Comparison of ENCODE assay signal across 22 mouse cellular contexts in genomic region chr11:67983564-67983963, GRCm38 (mm10). TPM values are rescaled to one million over a fixed set of nuclear protein-coding genes. Genes with fewer than 3 reads are reported as not detected.
DNase-seq lines count a peak whose midpoint lies in the region; ATAC-seq and TF ChIP-seq lines count a peak whose summit lies in the region.
"Had no signal": no experiment of that assay in that cellular context is flagged by ENCODE, and none has a peak within 500 bp of the region (broad histone marks: within the 10 kb centered on the region; RNA-seq: fewer than 3 reads in every experiment).

No protein-coding gene starts in this region.

- H3K27ac ChIP-seq in kidney, embryonic 14.5 days (ENCODE audit: low read depth, low read length) = no peak overlapping the region
- H3K27ac ChIP-seq in kidney, adult 2 months (ENCODE audit: insufficient read depth, low read depth, low read length) = no peak overlapping the region
- 0 out of 2 replicates have a peak overlapping the region, but pooled peaks have one; percentile 7 for H3K27ac ChIP-seq in kidney, embryonic 16.5 days (ENCODE audit: low read length)
- H3K27ac ChIP-seq: embryonic facial prominence, embryonic 13.5 days; embryonic facial prominence, embryonic 15.5 days; forebrain, embryonic 10.5 days; forebrain, embryonic 12.5 days had no signal

- H3K36me3 ChIP-seq in kidney, embryonic 14.5 days (ENCODE audit: control insufficient read depth, insufficient read depth, low read length) = peaks cover 2% of the 10 kb centered on the region; the same call in 1 of the 2 replicates
- H3K36me3 ChIP-seq in kidney, adult 2 months (ENCODE audit: control insufficient read depth, insufficient read depth, low read length) = no peaks in the 10 kb centered on the region; the same call in 1 of the 2 replicates
- peaks cover 3% of the 10 kb centered on the region; the same call in 1 of the 2 replicates for H3K36me3 ChIP-seq in kidney, embryonic 16.5 days (ENCODE audit: insufficient read depth, low read length)
- H3K36me3 ChIP-seq: embryonic facial prominence, embryonic 15.5 days; forebrain, embryonic 10.5 days had no signal

- peak; percentile 57; the same call in 1 of the 2 replicates for ATAC-seq in kidney, embryonic 14.5 days (ENCODE audit: low FRiP score, low TSS enrichment)
- ATAC-seq in kidney, embryonic 16.5 days (ENCODE audit: low FRiP score, low TSS enrichment) = peak; percentile 51; the same call in 1 of the 2 replicates
- ATAC-seq: forebrain, embryonic 14.5 days; forebrain, embryonic 16.5 days had no signal

- H3K9me3 ChIP-seq in kidney, embryonic 14.5 days (ENCODE audit: control insufficient read depth, low read length) = no peaks in the 10 kb centered on the region
- H3K9me3 ChIP-seq in kidney, embryonic 16.5 days (ENCODE audit: low read length) = no peaks in the 10 kb centered on the region
- H3K9me3 ChIP-seq: embryonic facial prominence, embryonic 13.5 days; embryonic facial prominence, embryonic 15.5 days; forebrain, embryonic 10.5 days; forebrain, embryonic 12.5 days had no signal

- TF ChIP-seq POLR2A in kidney, adult 2 months (IDR thresholded peaks at IDR 0.05; ENCODE audit: low read depth, low read length) = no peak

- H3K4me2 ChIP-seq in kidney, embryonic 14.5 days (replicated peaks; ENCODE audit: low read depth, low read length) = no peak overlapping the region
- H3K4me2 ChIP-seq in kidney, embryonic 16.5 days (replicated peaks; ENCODE audit: low read depth, low read length) = no peak overlapping the region
- H3K4me2 ChIP-seq: embryonic facial prominence, embryonic 13.5 days; embryonic facial prominence, embryonic 15.5 days; forebrain, embryonic 12.5 days had no signal

- no peak overlapping the region for H3K4me3 ChIP-seq in kidney, embryonic 14.5 days (ENCODE audit: low read length)
- H3K4me3 ChIP-seq in kidney, adult 2 months (ENCODE audit: insufficient read depth, low read depth, low read length) = no peak overlapping the region
- no peak overlapping the region for H3K4me3 ChIP-seq in kidney, embryonic 16.5 days (ENCODE audit: low read length)
- H3K4me3 ChIP-seq: embryonic facial prominence, embryonic 13.5 days; embryonic facial prominence, embryonic 15.5 days; erythroblast, embryonic 14.5 days; forebrain, embryonic 10.5 days; forebrain, embryonic 12.5 days had no signal

- no peak overlapping the region for H3K9ac ChIP-seq in kidney, embryonic 14.5 days (ENCODE audit: low read depth, low read length)
- H3K9ac ChIP-seq in kidney, embryonic 16.5 days (replicated peaks; ENCODE audit: low read length) = no peak overlapping the region
- H3K9ac ChIP-seq: embryonic facial prominence, embryonic 13.5 days; embryonic facial prominence, embryonic 15.5 days; forebrain, embryonic 12.5 days had no signal

- no peaks in the 10 kb centered on the region for H3K27me3 ChIP-seq in kidney, embryonic 14.5 days (ENCODE audit: control insufficient read depth, insufficient read depth, low read length)
- no peaks in the 10 kb centered on the region for H3K27me3 ChIP-seq in kidney, adult 2 months (replicated peaks; ENCODE audit: control insufficient read depth, insufficient read depth, low read length)
- no peaks in the 10 kb centered on the region for H3K27me3 ChIP-seq in kidney, embryonic 16.5 days (ENCODE audit: insufficient read depth, low read length)
- H3K27me3 ChIP-seq: embryonic facial prominence, embryonic 13.5 days; embryonic facial prominence, embryonic 15.5 days; forebrain, embryonic 12.5 days had no signal

- DNase-seq in kidney, adult 2 months = no peak
- DNase-seq in kidney, postnatal 25 days = no peak
- DNase-seq: adrenal gland, adult 2 months; adrenal gland, postnatal 10 days; adrenal gland, postnatal 25 days; cerebellum, adult 11 months; cerebellum, adult 18-20 months; cerebellum, adult 8-10 months; cerebellum, adult 9-11 months; cerebellum, postnatal 14 days; cerebellum, postnatal 36 days; embryo, embryonic 11 days had no signal

- TF ChIP-seq CTCF in kidney, adult 2 months (conservative IDR thresholded peaks at IDR 0.05; ENCODE audit: insufficient read depth, insufficient read length, low read depth, low read length) = no peak

- no peaks in the 10 kb centered on the region for H3K4me1 ChIP-seq in kidney, embryonic 14.5 days (ENCODE audit: control insufficient read depth, insufficient read depth, low read length)
- no peaks in the 10 kb centered on the region for H3K4me1 ChIP-seq in kidney, adult 2 months (ENCODE audit: control insufficient read depth, insufficient read depth, low read length)
- H3K4me1 ChIP-seq in kidney, embryonic 16.5 days (ENCODE audit: insufficient read depth, low read length) = peaks cover 6% of the 10 kb centered on the region; the same call in 1 of the 2 replicates
- H3K4me1 ChIP-seq: embryonic facial prominence, embryonic 13.5 days; embryonic facial prominence, embryonic 15.5 days had no signal

- WGBS in kidney, embryonic 14.5 days = 46% methylated on average over 6 of the region's 6 CpGs
- 59% methylated on average over 6 of the region's 6 CpGs for WGBS in kidney, adult 2 months
- 48% methylated on average over 6 of the region's 6 CpGs for WGBS in kidney, embryonic 16.5 days

RNA-seq across cellular contexts. Expression of gene Stx8, which starts 17.6 kb away (rescaled TPM):
- 51.7 and 59.4 TPM in 2 replicates for polyA plus RNA-seq in kidney, embryonic 14.5 days (2014; fragmentation: Nextera tagmentation; extraction: Ambion mirVana)
- polyA plus RNA-seq in kidney, adult 2 months (2012; rRNA removed) = 6.9 and 10.7 TPM in 2 replicates
- polyA plus RNA-seq in kidney, embryonic 16.5 days (2015; fragmentation: Nextera tagmentation; extraction: Ambion mirVana) = 48.9 and 49.6 TPM in 2 replicates

RNA-seq across cellular contexts. Expression of gene Cfap52, which starts 18.1 kb away (rescaled TPM):
- 1.1 TPM in 2 replicates for polyA plus RNA-seq in kidney, embryonic 14.5 days (2014; fragmentation: Nextera tagmentation; extraction: Ambion mirVana)
- polyA plus RNA-seq in kidney, adult 2 months (2012; rRNA removed) = 1.9 and 4.8 TPM in 2 replicates
- 1.7 and 2.2 TPM in 2 replicates for polyA plus RNA-seq in kidney, embryonic 16.5 days (2015; fragmentation: Nextera tagmentation; extraction: Ambion mirVana)
- polyA plus RNA-seq: adrenal gland, adult 2 months; embryonic facial prominence, embryonic 11.5 days; erythroblast, embryonic 14.5 days had no signal
